Mouse (Mus musculus): ENCODE results near the gene Gipr.

- TF ChIP-seq CTCF (conservative IDR thresholded peaks at IDR 0.05; ENCODE audit: low read length), result 0 out of 2 replicates have a peak, but pooled peaks have one; percentile 7
- no peak for TF ChIP-seq NANOG (IDR thresholded peaks at IDR 0.05; ENCODE audit: borderline replicate concordance, low read length)
Measured at GRCm38 (mm10) chr7:19166990-19167389, 1.1 kb upstream of the Gipr start.
